Mouse (Mus musculus) retina, embryonic 14.5 days (tissue): ENCODE data around the gene Lrrc61.
"Not testable (repeated sequence)": the region's sequence is repeated elsewhere in the genome, so short reads cannot be mapped to it uniquely, and the experiment has no call there.

Source experiments
- DNase-seq: peaks from one replicate; pipeline ENCODE4 v3.0.0-alpha.2; 2015; ENCODE audit warnings: low spot score

Gene Lrrc61

DNA sequence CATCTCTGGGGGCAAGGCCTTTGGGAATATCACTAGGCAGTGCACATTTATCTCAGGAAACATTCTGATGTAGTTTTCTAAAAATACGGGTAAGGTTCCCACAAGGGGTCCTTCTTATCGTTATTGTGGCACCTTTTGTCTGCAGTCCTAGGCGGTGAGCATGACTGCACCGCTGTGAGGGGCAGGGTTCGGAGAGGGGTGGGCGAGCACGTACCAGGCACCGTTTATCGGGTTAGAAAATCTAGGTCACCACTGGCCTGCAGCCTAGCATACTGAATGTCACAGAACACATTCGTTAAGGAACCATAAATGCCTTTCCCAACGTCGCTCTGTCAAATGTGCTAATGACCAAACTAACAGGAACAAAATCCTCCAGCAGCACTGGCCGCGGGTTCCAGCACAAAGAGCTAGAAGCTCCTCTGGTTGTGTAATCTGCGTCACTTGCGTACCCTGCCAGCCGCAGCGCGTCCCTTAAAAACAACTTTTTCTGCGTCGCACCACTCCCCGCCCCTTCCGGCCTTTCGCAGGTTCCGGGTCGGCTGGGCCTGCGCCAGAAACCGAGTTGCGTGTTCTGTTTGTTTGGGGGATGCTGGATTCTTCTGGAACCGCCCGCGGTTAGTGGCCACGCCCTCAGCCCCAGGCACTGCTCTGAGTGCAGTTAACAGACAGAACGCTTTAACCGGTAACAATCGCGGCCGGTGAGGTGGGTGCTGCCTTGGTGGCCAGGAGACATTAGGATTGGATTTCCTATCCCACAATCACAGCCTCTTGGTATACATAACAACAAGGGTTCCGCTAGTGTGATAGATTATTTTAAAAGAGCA is at the start of gene Lrrc61:
Gene Lrrc61 (plus strand): TSS at position 517 of the 824 bp plus-strand sequence.
- peak; percentile 93 for DNase-seq

DNA sequence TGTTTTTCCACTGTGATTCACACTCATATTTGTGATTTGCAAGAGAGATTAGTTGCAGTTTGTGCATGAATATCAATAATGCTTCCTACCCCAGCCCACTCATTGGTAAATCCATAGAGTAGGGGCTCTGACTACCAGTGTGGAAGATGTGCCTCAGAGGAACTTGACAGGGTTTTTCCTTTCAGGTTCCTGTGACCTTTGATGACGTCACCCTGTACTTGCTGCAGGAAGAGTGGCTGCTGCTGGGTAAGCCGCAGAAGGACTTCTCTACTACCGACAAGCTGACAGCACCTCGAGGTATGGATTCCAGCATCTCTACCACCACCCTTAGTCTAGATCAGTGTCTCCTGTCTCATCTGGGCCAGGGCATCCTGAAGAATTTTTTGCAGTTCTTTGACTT is 46.5 kb upstream of the Lrrc61 start:
- DNase-seq = no peak

DNA sequence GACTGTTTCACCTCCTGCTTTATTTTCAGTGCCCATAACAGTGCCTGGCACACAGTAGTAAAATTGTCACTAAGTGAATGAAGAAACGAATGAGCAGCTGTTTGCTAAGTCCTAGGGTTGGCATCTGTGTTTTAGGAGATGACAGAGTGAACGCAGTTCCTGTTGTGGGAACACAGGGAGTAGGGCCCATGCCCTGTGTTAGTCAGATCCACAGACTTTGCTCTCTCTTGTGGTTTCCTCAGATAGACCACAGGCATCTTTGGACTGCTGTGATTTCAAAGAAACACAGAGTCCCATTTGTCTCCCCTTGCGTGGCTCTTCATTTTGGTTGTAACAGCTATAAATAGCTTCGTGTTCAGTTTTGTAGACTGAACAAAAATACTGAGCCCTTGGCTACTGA is 44.2 kb upstream of the Lrrc61 start:
- no peak for DNase-seq

DNA sequence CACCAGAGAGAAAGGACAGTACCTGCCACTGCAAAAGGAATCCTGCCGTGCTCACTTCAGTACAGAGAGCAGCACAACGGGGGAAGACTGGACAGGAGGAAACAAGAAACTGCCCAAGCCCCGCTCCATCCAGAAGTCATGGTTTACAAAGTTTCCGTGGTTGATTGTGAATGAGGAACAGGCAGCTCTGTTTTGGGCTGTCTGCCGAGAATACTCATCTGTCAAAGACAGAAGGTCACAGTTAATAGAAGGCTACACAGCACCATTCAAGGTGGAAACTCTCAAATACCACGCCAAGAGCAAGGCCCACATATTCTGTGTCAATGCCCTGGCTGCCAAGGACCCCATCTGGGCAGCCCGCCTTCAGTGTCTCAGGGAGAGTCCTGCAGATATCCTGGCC is 42.7 kb upstream of the Lrrc61 start:
- no peak for DNase-seq

DNA sequence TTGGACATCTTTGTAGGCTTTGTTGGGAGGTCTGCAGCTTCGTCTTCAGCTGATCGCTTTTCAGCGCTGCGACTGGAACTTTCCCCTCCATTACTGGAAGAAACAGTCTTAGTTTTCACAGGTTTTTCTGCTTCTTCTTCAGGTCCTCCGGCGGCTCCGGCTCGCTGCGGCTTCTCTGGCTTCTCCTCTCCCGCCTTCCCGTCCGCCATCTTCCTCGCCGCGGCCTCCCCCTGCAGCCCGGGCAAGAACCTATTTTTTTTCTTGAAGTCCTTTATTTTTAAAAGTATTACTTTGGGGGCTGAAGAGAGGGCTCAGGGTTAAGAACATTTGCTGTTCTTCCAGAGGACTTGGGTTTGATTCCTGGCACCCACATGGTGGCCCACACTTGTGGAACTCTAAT is 29.7 kb upstream of the Lrrc61 start:
- not testable (repeated sequence) for DNase-seq

DNA sequence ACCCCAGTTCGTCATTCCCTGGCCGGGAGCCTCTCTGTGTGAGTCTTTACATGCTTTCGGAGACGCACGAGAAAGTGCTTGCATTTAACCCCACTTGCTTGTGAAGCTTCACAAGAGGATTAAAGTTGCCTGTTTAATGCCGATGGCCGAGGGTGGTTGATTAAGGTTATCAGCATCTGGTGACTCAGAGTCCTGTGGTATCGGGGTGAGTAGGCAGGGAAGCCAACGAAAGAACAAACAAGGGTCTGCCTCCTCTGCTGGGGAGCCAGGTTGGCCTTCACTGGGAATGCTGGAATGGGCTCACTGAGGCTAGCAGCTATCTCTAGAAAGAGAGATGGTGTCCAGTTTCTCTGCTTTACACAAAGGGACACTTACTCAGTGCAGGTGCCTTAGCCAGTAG is 26.7 kb upstream of the Lrrc61 start:
- no peak for DNase-seq

DNA sequence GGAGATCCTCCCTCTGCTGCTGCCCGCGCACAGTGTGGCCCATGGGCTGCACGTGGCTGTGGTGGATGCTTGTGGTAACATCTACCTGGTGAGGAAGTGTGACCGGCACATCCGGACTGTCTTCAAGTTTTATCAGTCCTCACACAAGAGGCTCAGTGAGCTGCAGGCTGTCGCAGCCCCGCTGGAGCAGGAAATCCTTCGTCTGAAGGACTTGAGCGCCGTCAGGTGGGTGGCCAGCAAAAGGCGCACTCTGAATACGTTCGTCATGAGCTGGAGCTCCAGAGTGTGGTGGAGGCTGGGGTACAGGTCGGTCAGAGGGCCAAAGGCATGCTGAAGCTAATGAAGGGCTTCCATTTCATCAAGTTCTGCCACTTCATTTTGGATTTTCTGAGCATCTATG is 25.3 kb upstream of the Lrrc61 start:
- no peak for DNase-seq

DNA sequence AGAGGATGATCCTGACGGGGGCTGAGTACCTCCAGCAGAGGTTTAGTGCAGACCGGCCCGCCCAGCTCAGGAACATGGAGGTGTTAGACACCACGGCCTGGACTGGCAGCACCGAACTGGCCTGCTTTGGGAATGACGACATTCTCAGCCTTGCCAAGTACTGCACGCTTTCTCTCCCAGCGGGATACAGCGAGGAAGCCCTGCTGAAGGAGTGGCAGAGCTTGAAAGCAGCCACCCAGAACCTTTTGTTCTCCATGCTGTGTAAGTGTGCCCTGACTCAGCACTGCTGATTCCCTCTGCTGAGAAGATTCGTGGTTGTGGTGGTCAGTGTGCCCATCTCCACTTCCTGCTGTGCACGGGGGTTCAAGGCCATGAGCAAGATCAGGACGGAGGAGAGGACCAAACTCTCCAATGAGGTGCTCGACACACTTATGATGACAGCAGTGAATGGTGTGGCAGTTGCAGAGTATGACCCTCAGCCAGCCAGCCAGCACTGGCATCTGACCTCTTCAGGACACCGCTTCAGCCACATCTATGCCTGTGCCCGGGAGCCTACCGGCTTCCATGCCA is 24.6 kb upstream of the Lrrc61 start:
- no peak for DNase-seq

DNA sequence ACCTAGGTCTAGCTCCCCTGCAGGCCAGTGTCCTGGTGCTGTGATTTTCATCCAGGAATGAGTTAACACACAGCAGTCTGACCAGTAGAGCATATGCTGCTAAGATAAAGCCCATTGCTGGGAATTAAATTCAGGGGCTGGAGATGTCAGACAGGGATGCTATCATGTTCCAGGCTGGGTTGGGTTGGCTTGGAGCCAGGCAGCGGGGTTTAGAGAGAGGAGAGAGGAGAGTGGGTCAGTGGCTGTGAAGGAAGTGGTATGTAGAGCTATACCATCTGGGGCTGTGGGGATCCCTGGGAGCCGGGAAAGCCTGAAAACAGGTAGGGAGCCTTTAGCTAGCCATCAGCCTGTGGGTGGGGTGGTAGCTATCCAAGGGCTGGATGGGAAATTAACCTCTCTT is 23.7 kb upstream of the Lrrc61 start:
- DNase-seq = no peak

DNA sequence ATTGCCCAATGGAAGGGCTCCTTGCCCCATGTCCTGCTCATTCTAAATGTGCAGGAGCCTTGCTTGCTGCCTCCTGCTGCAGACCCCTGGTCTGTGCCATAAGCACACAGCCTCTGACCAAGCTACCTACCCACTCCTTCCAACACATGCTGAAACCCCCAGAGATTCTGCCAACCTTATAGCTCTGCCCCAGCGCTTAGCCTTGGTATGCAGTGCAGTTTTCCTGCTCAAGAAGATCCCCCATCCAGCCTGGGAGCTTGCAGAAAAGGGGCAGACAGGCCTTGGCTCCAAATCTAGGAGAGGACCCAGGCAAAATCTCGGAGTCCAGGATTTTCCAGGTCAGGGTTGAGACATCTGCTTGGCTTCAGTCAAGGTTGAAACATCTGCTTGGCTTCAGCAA is 21.1 kb upstream of the Lrrc61 start:
- DNase-seq = no peak

DNA sequence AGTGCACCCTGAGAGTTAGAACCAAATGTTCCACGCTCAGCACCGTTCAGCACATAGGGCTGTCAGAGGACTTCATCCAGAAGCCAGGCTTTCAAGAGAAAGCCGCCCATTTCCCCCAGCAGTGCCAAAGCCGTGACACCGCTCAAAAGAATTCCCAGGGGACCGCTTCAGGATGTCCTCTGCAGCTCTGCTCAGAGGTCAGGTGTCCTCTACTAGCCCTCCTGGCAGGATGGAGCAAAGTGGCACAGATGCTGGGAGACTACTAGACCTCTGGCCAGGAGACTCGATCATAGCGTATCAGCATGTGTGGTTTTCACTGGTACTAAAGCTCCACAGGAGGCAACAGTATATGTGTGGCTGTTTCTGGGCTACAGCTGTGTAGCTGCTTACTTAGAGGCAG is 19.7 kb upstream of the Lrrc61 start:
- no peak for DNase-seq

DNA sequence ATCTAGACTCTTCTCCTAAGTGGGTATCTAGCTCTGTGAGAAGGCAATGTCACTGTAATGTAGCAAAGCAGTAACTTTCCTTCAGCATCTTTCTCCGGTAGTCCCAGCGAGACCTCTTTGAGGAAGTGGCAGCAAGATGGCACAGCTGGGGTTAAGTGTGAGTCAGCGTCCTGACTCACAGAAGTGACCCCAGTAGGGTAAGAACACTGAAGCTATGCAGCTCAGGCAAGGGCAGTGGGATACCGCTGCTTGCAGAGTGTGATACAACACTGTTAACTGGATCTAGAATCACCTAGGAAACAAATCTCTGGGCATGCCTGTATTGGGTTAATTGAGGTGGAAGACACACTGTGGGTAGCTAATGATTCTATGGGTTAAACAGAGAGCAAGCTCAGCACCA is 18.5 kb upstream of the Lrrc61 start:
- no peak for DNase-seq

DNA sequence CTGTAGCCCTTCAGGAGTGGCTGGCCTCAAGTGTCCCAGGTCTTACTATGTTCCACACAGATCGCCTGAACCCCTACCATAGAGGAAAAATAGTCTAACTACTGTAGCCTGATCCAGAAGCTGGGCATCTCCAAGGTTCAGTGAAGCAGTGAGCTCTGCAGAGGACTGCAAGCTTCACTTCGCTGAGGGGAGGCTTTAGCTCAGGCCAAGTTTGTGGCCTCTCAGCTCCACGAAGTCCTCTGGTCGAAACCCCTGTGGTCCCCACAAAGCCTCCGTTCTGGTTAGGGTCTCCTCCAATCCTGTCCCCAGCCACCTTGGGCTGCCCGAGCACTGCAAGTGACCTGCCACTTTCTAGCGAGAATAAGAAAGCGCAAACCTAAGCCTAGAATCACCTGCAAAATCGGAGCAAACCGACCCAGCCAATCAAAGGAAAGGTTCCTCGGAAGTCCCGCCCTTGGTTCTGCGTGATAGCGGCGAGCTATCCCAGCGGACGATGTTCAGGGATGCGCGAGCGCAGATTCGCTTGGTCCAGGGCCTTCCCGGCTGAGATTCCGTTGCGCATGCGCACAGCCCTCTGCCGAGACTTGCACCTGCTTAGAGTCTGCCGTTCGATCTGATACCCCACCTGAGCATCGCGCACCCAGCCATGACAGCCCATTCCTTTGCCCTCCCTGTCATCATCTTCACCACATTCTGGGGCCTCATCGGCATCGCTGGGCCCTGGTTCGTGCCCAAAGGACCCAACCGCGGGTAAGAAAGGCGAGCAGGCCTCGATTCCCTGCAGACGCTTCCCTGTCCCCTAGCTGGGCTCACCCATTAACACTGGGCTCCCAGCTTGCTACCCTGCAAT is 17.3 kb upstream of the Lrrc61 start, which contains the start of gene Atp6v0e2:
Gene Atp6v0e2 (plus strand): TSS at position 511 of the 850 bp plus-strand sequence.
- DNase-seq = peak; percentile 93

DNA sequence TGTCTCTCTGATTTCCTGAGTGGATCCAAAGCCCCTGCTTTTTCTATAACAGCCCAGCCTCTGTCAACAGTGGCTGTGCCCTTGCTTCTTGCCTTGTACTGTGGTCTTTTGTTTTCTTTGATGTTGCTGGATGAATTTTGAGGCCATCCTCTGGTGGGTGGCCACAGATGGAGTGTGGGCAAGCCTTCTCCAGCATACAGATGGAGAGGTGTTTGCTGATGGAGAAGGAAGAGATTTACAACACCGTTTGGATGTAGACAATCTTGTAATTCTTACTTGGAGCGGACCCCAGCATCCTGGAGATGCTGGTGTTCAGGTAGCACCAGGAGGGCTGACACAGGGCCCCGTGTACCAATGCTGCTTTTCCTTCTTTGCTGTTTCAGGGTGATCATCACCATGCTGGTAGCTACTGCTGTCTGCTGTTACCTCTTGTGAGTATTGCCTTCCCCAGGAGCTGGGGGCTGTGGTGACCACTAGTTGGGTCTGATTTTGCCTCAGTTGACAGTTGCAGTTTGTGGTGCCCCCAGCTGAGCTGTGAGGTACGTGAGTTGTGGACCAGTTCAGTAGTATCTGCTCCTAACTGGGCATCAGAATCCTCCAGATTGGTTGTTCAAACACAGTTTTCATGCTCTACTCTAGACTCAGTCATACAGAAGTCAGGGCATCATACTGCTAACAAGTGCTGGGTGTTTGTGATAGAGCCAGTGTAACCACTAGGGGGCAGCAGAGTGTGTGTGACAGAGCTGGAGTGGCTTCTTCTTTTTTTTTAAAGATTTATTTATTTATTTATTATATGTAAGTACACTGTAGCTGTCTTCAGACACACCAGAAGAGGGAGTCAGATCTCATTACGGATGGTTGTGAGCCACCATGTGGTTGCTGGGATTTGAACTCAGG is 15.5 kb upstream of the Lrrc61 start:
- peak; percentile 90 for DNase-seq

DNA sequence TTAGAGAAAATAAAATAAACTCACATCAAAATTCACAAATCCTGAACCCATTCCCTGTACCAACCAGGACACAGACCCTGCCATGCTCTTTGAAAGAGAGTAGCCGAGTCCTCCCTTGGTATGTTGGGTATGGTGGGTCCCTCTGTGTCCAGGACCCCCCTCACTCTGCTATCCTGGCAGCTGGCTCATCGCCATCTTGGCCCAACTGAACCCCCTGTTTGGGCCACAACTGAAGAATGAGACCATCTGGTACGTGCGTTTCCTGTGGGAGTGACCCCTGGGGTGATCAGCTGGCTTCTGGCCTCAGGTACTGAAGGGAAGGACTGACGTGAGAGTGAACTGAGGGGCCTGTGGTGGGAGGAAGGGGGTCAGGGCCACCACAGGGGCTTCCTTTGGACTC is 14.7 kb upstream of the Lrrc61 start:
- DNase-seq = no peak

DNA sequence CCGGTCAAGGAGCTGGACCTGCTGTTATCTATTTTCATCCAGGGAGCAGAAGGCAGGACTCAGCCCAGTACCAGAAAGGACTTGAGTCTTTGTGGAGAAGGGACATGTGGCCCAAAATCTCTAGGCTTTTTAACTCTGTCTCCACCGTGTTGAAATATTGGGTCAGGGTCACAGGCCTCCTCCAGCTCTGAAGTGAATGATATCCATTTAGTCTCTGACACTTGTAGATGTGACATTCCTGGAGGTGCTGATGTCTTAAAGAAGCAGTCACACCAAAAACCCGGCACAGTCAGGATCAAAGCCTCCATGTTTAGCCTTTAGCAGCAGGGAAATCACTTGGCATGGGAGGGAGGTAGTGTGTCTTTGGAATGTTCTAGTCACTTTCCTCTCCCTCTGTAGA is 13.9 kb upstream of the Lrrc61 start:
- DNase-seq = no peak

DNA sequence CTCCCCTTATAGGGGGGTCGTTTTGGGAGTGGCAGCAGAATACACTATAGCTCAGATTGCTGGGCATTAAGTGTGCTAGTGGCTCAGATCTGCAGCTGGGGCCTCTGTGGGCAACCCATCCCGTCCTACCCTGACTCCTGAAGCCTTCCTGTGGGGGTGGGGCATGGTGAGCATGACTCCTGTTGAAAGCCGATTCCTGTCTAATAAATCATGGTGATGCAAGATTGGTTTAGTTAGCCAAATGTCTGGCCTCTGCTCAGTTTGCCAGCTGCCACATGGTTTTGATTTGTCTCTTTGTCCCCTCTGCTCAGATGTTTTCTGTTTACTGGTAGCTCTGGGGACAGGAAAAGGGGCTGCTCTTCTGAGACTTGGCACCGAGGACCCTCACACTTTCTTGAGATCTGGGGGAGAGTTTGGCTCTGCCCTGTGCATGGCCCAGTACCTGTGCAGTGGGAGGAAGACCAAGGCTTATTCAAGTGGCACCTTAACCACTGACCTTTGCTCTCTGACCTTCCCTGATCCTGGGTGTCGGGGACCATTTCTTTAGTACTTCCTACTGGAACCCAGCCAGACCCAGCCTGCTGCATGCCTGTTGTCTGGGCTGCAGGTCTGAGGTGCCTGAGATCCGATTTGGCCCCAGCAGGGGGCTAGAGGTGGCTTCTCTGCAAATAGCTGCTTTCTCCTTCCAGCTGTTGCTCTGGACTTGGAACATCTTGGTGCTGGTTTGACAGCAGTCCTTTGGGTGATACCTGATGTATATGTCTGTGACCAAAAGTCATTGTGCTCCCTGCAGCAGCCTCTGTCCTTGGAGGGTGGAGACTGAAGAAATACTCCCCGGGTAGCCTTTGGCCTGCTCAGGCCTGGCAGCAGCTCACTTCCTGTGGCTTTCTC is 12.8 kb upstream of the Lrrc61 start:
- no peak for DNase-seq

DNA sequence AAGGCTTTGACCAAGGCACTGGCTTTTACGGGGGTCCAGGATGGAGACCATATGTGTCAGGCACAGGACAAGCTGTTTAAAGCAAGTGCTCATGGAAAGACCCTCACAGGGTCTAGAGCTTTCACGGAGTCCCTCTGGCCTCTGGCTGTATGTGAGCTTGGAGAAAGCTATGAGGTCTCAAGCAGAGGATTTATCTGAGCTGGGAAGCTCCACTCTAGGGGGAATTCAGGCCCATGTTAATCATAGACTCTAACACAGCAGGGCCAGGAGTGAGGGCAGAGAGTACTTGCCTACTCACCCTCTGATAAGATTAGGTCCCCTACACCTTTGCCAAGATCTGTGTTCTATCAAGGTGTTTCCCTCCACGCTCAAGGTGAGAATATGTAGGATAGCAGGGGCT is 12.0 kb upstream of the Lrrc61 start:
- no peak for DNase-seq

DNA sequence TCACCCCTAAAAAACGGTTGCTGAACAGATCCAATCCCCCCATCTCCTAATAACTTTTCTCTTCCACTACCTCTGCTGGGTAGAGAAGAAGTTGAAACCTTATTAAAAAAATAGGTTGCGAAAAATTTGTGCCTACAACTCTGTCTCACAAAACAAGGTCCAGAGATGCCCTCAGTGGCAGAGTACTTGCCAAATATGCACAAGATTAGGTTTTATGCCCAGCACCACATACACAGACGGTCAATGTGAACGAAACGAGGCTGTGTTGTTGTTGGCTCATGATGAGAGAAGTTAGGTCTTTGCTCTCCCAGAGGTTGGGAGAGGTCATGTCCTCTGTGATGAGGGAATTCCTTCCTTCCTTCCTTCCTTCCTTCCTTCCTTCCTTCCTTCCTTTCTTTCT is 9.3 kb upstream of the Lrrc61 start:
- DNase-seq = no peak

DNA sequence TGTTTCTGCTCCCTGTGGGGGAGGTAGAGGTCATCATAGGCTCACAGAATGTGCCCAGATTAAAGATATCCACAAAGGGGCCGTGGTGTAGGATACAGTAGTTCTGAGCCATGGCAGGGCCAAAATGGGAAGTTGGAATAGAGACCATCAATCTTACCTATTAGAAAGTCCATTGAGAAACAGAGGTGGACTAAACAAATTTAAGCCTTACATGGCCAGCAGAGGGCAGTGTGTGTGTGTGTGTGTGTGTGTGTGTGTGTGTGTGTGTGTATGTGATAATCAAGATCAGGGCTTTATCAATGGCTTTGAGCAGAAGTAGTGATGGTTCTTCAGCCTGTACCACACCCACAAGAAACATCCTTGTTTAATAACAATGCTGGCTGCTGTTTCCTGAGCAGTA is 8.3 kb upstream of the Lrrc61 start:
- DNase-seq = peak; percentile 62

DNA sequence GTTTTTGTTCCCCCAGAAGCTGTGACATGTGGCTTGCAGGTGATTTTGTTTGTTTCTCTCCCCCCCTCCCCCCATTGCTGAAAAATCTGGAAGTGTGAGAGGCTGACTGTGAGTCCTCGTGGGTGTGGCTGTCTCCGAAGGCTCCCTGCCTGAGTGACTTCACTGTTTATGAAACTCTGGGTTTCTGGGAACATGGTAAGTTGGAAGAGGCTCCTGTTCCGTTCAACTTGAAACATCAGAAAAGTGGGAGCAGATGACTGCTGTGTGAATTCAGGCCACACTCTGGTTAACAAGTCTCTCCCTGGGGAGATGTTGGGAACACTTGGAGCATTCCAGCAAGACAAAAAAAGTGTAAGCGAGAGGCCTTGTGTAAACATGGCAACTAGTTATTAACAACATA is 7.7 kb upstream of the Lrrc61 start:
- DNase-seq = no peak
